Mouse (Mus musculus): ENCODE measurements around the gene Zbed5.
"Not testable (repeated sequence)": the region's sequence is repeated elsewhere in the genome, so short reads cannot be mapped to it uniquely, and the experiment has no call there.

Zbed5 gene

DNA sequence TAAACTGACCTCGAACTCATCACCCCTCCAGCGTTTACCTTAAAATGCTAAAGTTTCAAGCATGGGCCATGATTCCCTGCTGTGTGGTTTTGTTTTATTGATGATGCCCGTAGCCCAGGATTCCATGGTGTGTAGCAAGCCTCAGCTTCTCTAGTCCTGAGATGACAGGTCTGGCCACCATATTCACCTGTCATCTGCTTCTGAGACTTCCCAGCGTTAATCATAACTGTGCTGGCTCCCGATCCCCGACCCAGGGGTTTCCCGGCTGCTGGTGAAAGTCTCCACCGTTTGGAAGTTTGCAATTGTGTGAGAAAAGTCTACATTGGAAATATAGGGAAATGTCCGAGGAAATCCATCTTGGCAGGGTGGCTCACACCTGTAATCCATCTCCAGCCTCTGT is 13.6 kb downstream of the Zbed5 start:
- DNase-seq = no peak

DNA sequence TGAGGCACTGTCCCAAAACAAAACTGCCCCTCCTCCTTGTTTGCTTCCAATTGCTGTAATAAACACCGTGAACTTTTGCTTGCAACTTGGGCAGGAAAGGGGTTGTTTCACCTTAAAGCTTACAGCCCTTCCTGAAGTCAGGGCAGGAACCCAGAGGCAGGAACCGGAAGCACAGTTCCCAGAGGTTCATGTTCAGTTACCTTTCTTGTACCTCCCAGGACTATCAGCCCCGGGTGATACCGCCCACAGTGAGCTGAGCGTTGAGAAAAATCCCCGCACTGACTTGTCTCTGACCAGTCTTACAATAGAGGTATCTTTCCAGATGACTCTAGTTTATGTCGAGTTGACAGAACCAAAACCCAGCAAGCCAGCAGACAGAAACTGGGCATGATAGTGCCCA is 14.1 kb downstream of the Zbed5 start:
- no peak for DNase-seq

DNA sequence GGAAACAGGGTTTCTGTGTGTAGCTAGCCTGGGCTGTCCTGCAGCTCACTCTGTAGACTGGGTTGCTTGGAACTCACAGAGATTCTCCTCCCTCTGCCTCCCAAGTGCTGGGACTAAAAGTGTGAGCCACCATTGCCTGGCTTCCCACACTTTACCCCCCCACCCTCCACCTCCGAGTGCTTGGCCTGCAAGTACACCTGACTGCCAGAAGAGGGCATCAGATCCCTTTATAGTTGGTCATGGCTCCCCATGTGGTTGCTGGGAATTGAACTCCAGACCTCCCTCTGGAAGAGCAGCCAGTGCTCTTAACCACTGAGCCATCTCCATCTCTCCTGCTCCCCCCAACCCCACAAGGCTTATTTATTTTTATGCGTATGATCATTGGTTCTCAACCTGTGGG is 18.5 kb downstream of the Zbed5 start:
- DNase-seq = no peak

DNA sequence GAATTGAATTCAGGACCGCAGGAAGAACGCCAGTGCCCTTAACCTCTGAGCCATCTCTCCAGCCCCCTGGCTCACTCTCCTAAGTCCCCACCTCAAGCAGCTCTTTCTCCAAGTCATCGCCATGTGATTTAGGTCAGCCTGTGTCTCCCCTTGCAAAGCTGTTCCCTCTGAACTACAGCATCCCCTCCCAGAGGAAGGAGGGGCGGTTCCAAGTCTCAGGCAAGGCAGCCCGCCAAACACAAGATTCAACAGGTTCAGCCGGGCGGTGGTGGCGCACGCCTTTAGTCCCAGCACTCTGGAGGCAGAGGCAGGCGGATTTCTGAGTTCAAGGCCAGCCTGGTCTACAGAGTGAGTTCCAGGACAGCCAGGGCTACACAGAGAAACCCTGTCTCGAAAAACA is 20.0 kb downstream of the Zbed5 start:
- not testable (repeated sequence) for DNase-seq

DNA sequence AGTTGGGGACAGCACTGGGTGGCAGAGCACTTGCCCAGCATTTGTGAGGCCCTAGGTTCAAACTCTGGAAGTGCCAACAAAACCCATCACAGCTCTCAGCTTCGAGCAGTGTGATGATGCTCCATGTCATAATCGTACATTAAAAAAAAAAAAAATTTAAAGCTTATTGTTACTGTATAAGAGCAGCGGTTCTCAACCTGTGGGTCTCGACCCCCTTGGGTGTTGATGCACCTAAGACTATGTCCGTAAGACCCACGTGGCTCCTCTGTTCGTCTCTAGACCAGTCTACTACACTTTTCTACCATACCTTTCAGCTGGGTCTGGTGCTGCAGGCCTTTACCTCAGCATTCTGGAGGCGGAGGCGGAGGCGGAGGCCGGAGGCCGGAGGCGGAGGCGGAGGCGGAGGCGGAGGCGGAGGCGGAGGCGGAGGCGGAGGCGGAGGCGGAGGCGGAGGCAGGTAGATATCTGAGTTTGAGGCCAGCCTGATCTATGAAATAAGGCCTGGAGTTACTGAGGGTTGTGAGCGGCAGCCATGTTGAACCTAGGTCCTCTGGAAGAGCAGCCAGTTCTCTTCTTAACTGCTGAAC is 22.6 kb downstream of the Zbed5 start:
- no peak for DNase-seq

DNA sequence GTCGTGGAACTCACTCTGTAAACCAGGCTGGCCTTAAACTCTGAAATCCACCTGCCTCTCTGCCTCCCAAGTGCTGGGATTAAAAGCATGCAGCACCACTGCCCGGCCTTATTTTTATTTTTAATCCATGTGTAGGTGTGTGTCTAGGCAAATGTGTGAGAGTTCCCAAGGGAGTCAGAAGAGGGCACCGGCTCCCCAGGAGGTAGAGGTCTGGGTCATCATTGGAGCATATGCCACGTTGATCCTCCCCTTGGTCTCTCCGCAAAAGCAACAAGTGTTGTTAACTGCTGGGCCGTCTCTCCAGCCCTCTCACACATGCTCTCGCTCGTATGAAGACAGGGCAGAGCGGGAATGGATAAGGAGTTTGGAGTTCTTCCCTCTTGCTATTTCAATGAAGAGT is 23.2 kb downstream of the Zbed5 start:
- DNase-seq = no peak

DNA sequence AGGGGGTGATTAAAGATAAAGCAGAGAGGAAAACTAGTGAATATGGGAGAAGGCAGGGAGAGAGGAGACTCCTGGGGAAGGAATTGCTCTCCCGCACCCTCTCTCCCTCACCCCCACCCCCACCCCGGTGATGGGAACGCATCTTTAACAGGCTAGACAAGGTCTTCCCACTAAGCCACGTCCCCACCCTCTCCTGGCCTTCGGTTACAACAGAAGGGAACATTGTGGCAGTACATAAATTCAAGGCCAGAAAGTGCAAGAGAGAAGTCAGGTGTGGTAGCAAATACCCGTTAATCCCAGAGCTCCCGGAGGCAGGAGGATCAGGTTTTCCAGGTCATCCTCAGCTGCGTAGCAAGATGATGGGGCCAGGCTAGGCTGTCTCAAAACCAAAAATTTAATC is 23.8 kb downstream of the Zbed5 start:
- no peak for DNase-seq

DNA sequence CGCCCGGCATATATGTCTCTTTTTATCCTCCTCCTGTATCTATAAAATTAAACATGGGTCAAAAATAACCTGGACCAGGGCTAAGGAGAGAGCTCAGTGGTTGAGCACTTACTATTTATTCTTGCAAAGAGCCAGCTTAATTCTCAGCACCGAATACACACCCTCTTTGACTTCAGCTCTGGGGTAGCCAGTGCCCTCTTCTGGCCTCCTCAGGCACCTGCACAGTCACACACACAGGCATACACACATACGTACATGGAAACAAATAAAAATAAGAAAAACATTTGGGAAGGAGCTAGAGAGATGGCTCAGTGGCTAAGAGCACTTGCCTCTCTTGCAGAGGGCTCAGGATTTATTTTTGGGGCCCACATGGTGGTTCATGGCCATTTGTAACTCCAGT is 26.4 kb downstream of the Zbed5 start:
- DNase-seq = no peak

DNA sequence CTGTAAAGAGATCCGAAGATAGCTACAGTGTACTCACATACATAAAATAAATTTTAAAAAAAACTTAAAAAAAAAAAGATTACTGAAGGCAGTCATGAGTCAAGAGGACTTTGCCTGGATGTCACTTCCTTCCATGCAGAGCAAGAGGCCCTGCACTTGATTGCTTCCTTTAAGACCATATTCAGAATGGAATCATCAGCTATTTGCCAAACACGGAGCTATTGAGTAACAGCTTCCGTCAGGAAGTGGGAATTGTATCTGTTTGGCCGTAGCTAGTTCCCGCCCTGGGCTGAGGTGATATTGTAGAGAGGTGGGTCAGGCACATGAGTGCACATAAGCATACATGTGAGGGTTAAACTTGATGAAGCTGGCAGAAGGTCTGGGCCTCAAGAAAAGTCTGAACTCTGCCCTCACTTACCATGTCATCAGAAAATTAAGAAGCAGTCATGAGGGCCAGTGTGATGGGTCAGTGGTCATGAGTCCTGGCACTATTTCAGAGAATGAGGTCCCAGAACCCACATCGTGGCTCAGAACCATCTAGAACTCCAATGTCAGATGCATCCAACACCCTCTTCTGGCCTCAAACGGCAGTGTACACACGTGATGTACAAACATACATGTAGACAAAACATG is 29.4 kb downstream of the Zbed5 start:
- no peak for DNase-seq

DNA sequence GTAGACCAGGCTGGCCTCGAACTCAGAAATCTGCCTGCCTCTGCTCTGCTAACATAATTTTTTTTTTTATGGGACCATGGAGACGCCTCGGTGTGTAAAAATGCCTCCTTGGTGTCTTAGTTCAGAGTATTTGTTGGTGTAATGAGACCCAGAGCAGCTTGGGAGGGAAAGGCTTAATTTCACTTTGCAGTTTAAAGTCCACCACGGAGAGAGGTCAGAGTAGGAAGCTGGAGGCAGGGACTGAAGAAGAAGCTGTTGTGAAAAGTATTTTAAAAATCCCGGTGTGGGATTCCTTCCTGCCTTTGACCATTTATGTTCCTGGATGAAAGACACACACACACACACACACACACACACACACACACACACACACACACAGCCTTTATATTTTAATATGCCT is 30.4 kb downstream of the Zbed5 start:
- DNase-seq = no peak

DNA sequence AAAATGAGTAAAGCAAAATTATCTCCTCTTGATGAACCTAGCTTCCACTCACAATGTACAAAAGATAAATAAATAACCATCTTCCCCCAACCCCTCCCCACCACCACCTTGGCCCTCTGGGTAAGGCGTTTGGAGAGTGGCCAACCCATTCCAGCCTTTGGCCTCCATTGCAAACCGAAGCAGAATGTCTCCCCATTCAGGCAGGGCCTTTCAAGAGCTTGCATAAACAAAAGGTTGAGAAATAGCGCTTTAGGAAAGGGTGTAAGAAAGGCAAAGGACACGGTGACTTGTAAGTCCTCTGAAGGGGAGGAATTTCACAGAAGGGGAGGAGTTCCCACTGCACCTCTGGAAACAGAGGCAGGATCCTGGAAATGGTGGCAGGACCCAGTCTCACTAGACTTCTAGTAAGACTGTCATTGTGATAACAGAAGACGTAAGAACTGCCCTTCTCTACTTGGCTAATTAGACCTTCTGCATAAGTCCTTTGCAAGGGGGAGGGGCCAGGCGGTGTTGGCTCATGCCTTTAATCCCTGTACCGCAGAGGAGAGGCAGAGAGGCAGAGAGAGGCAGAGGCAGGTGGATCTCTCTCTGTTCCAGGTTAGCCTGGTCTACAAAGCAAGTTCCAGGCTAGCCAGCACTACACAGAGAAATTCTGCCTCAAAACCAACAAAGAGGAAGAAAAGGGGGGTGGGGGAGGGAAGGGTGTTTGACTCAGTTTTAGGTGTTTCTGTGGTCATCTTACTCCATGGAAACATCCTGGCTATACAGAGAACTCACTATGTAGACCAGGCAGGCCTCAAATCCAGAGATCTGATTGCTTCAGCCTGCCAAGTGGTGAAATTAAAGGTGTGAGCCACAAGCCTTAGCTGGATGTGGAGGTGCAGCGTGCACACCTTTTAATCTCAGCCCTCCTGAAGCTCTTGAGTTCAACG is 34.7 kb downstream of the Zbed5 start:
- no peak for DNase-seq

DNA sequence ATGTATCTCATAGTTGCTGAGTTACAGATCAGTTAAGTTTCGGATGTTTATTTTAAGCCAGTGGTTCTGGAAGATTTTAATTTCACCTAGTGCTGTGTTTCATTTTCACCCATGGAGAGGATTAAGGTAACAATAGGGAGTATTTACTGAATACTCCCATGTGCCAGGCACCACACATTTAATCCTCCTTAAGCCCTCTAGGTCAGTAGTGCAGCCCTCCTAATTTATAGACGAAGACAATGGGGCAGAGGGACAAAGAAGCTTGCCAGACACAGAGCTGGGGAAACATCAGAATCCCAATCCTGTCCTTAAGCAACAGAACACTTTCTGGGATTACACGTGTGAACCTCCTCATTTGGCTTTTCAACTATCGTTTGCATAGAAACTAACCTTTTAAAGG is 41.4 kb downstream of the Zbed5 start:
- no peak for DNase-seq

DNA sequence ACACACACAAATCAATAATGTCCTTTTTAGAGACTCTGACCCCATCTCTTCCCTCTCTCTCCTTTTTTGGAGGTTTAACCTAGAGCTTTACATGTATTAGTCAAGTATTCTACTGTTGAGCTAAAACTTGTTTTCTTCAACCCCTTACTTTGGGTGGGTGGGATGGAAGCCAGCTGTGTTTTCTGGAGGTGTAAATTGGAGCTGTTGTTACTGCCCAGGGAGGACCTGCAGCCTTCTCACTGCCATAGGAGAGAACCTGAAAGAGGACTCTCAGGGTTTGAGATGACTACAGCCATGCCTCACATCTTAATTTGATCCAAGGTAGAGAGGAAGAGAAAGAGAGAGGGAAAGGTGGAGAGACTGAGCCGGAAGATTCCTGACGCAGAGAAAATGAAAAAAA is 44.8 kb downstream of the Zbed5 start:
- no peak for DNase-seq

DNA sequence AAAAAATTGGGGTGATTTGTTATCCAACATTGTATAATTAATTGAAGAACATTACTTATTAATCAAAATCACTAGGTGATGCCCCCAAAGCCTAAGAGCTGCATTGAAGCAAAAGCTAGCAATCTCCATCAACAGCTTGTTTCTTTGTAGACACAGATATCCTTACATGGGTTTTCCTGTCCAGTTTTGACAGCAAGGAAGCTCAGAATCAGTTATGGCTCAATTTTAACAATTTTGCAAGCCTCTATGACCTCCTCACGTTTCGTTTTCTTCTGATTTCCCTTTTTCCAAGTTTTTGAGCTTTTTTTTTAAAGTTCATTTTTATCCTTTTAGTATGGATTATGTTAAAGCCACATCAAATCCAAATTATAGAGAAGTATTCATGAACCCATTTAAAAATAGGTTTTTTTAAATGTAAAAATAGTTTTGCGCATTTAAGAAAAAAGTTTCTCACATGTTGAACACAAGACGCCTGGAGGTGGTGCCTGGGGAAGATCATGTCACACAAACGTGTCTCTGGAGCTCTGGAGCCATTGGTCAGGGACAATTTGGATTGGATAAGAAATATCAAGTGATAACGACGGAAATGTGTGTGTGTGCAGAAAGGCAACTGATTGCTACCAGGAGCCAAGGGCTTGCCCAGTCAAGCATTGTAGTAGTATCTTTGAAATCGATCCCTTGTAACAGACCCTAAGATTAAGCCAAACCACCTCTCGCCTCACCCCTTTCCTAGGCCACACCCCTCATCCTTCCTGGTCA is 45.4 kb downstream of the Zbed5 start:
- no peak for DNase-seq

DNA sequence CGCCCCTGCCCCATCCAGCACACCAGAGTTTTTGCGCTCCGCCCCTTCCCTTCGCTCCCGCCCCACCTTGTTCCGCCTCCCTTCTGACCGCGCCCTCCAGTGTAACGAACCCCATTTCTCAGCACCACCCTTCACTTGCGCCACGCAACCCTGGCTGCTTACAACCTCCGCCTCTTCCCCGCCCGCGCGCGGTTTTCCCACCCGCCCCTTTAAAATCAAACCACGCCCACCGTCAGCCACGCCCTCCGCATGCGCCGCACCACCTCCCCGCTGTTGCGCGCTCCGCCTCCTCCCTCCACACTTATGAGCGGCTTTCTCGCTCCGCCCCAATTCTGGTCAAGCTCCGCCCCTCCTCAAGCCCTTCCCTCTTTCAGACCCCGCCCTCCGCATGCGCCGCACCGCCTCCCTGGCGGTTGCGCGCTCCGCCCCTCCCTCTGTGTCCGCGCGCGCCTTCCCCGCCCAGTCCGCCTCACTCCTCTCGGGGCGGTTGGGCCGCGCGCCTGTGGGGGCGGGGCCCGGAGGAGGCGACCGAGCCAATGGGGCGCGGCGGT is 46.0 kb downstream of the Zbed5 start, which contains the start of gene Vkorc1l1:
Gene Vkorc1l1, plus strand, starts transcription at position 476 of the 551 bp plus-strand sequence.
- peak; percentile 97 for DNase-seq

DNA sequence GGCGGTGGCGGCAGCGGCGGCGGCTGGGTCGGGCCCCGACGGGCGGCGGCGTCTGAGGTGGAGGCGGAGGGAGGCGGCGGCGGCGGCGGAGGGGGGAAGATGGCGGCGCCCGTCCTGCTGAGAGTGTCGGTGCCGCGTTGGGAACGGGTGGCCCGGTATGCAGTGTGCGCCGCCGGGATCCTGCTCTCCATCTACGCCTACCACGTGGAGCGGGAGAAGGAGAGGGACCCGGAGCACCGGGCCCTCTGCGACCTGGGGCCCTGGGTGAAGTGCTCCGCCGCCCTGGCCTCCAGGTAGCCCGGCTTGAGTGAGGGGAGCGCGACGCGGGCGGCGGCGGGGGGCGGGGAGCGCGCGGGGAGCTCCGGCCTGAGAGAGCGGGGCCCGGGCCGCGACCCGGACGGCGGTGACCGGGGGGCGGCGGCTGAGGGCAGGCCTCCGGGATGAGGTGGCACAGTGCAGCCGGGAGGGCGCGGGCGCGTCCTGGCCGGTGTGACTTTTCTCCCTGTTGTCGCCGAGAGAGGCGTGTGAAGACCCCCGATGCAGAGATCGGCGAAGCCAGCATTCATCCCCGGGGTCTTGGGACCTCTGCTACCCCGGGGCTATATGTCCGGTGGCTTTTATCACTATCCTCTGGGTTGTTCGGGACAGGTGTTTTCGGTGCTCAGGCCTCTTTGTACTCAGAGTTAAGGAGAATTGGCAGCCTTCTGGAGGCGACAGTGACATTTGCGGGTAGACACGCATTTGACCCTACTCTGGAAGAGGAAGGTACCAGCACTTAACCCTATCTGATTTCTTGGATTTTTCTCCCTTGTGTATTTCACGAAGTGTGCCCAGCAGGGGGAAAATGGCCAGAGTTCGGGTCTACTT is 46.8 kb downstream of the Zbed5 start:
- DNase-seq = peak; percentile 27

DNA sequence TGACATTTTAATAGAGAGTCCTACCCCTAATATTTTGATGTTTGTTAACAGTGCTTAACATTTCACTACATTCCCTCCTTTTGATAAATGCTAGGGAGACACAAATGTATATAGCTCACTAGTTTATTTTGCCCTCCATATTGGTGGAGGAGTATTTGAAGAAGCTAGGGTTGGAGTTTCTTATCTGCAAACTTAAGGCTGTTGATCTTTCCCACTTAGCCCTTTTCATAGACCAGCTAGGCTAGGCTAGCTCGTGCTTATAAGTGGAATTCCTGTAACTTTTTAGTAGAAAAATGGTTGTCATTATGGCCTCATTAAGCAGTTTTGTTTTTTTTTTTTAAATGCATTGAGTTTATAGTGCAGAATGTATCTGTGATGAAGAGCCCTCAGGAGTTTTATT is 47.9 kb downstream of the Zbed5 start:
- DNase-seq = no peak

DNA sequence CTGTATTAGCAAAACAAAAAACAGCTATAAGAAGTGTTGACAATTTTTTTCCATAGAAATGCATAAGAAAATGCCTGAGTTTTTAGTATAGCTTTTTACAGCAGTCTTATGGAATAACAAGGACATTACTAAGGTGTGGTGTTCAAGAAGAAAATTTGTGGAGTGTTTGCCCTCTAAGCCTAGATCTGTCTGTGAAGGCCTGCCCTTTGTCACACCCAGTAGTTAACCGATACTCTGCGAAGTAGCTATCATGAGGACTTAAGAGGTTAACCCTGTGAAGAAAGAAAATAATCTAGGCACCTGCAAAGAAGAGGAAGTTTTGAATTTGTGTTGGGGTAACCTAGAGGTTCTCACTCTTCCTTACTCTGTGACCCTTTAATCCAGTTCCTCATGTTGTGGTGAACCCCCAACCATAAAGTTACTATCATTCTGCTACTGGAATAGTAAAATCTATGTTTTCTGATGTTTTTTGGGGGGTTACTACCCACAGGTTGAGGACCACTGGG is 52.1 kb downstream of the Zbed5 start:
- no peak for DNase-seq

DNA sequence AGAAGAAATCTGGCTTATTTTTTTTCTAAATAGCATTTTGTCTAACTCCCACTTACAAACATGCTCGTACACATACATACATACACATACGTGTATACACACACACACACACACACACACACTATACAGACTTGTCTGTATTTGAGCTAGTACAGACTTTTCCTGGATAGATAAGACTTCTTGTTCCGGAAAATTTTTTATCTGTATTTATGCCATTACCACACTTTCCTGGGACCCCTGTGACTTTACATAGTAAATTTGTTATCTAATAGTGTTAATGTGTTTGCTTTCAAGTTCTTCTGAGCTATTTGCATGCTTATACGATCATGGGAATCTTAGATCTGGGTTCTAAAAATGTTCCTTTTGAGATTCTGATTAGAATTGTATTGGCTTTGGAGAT is 56.6 kb downstream of the Zbed5 start:
- DNase-seq = no peak

Data from right cerebral cortex, postnatal 25 days (tissue).